Mouse (Mus musculus): ENCODE results near the gene Ctla4. TPM values are rescaled to one million over a fixed set of nuclear protein-coding genes. Genes with fewer than 3 reads are reported as not detected.

Ctla4 gene
- polyA plus RNA-seq, 1 experiment = not detected

- TF ChIP-seq TAL1 (IDR thresholded peaks at IDR 0.05; ENCODE audit: low read length) (no peak), GATA1 (IDR thresholded peaks at IDR 0.05; ENCODE audit: low read length) (no peak)
- Histone ChIP-seq H3K9me3 (ENCODE audit: control insufficient read depth, low read length) (no peaks in the 10 kb centered on the region), H3K4me1 (ENCODE audit: control insufficient read depth) (no peaks in the 10 kb centered on the region), H3K27me3 (ENCODE audit: control insufficient read depth) (no peaks in the 10 kb centered on the region), H3K4me3 (replicated peaks) (no peak overlapping the region), H3K36me3 (ENCODE audit: control insufficient read depth) (no peaks in the 10 kb centered on the region)
Measured at GRCm38 (mm10) chr1:60852770-60853147, 34.0 kb upstream of the Ctla4 start.

- Histone ChIP-seq H3K9me3 (ENCODE audit: control insufficient read depth, low read length) (no peaks in the 10 kb centered on the region), H3K36me3 (ENCODE audit: control insufficient read depth) (no peaks in the 10 kb centered on the region), H3K4me3 (replicated peaks) (no peak overlapping the region), H3K27me3 (ENCODE audit: control insufficient read depth) (no peaks in the 10 kb centered on the region), H3K4me1 (ENCODE audit: control insufficient read depth) (no peaks in the 10 kb centered on the region)
- TF ChIP-seq TAL1 (IDR thresholded peaks at IDR 0.05; ENCODE audit: low read length) = no peak
Measured at GRCm38 (mm10) chr1:60853330-60853956, 33.4 kb upstream of the Ctla4 start.

DNA sequence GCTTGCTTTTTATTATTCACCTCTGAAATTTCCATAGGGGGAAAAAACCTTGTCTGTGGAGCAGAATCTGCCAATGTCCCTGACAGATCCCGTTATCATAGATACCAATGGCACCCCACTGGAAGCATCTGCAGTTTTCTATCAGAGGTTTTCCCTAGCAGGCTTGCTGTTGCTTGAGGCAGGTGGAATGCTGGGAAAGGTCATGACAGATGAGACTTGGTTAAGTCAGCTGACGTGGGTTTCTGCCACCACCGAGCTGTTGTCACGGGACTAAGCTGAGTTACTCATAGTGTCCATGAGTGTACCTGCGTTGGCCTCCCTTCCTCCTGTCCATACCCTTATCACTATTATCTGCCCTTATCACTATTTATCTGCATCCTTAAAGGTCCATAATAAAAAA, 32.8 kb upstream of the Ctla4 start:
- no peak for TF ChIP-seq GATA1 (IDR thresholded peaks at IDR 0.05; ENCODE audit: low read length)
- no peak for TF ChIP-seq TAL1 (IDR thresholded peaks at IDR 0.05; ENCODE audit: low read length)
- H3K4me1 ChIP-seq (ENCODE audit: control insufficient read depth) = no peaks in the 10 kb centered on the region
- no peaks in the 10 kb centered on the region for H3K9me3 ChIP-seq (ENCODE audit: control insufficient read depth, low read length)

GRCm38 (mm10) chr1:60857351-60858220, 29.2 kb upstream of the Ctla4 start:
- H3K36me3 ChIP-seq (ENCODE audit: control insufficient read depth) = no peaks in the 10 kb centered on the region
- TF ChIP-seq TAL1 (IDR thresholded peaks at IDR 0.05; ENCODE audit: low read length) (no peak), GATA1 (IDR thresholded peaks at IDR 0.05; ENCODE audit: low read length) (no peak)

More for the DNA sequence above, 32.8 kb upstream of the Ctla4 start:
- Histone ChIP-seq H3K4me3 (replicated peaks) (no peak overlapping the region), H3K36me3 (ENCODE audit: control insufficient read depth) (no peaks in the 10 kb centered on the region), H3K27me3 (ENCODE audit: control insufficient read depth) (no peaks in the 10 kb centered on the region)

GRCm38 (mm10) chr1:60859159-60859558, 27.6 kb upstream of the Ctla4 start:
- Histone ChIP-seq H3K9me3 (ENCODE audit: control insufficient read depth, low read length) (no peaks in the 10 kb centered on the region), H3K36me3 (ENCODE audit: control insufficient read depth) (no peaks in the 10 kb centered on the region), H3K27me3 (ENCODE audit: control insufficient read depth) (no peaks in the 10 kb centered on the region), H3K4me3 (replicated peaks) (no peak overlapping the region), H3K4me1 (ENCODE audit: control insufficient read depth) (no peaks in the 10 kb centered on the region)
- TF ChIP-seq TAL1 (IDR thresholded peaks at IDR 0.05; ENCODE audit: low read length) (no peak), GATA1 (IDR thresholded peaks at IDR 0.05; ENCODE audit: low read length) (no peak)

More at GRCm38 (mm10) chr1:60857351-60858220, 29.2 kb upstream of the Ctla4 start:
- no peak overlapping the region for H3K4me3 ChIP-seq (replicated peaks)
- H3K4me1 ChIP-seq (ENCODE audit: control insufficient read depth) = no peaks in the 10 kb centered on the region
- no peaks in the 10 kb centered on the region for H3K9me3 ChIP-seq (ENCODE audit: control insufficient read depth, low read length)
- H3K27me3 ChIP-seq (ENCODE audit: control insufficient read depth) = no peaks in the 10 kb centered on the region

DNA sequence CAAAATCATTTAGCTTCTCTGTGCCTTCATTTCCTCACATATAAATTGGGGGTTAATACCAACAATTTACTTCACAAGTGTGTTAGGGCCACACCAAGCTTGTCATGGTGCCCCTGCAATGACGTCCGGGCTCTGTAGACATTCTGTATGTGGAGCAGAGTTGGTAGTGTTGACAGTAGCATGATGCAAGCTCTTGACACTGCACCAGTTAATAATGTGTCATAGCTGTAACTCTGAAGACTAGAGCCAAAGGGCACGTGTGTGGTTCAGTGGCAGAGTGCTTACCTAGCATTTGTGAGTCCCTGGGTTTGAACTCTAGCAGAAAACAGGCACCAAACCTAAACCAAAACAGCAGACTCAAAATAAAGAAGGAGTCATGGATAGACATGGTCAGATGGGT, 27.0 kb upstream of the Ctla4 start:
- TF ChIP-seq TAL1 (IDR thresholded peaks at IDR 0.05; ENCODE audit: low read length) (no peak), GATA1 (IDR thresholded peaks at IDR 0.05; ENCODE audit: low read length) (no peak)
- H3K36me3 ChIP-seq (ENCODE audit: control insufficient read depth) = no peaks in the 10 kb centered on the region
- H3K27me3 ChIP-seq (ENCODE audit: control insufficient read depth) = no peaks in the 10 kb centered on the region
- H3K4me1 ChIP-seq (ENCODE audit: control insufficient read depth) = no peaks in the 10 kb centered on the region
- H3K9me3 ChIP-seq (ENCODE audit: control insufficient read depth, low read length) = no peaks in the 10 kb centered on the region
- H3K4me3 ChIP-seq (replicated peaks) = no peak overlapping the region

- Histone ChIP-seq H3K4me1 (ENCODE audit: control insufficient read depth) (no peaks in the 10 kb centered on the region), H3K36me3 (ENCODE audit: control insufficient read depth) (no peaks in the 10 kb centered on the region), H3K27me3 (ENCODE audit: control insufficient read depth) (no peaks in the 10 kb centered on the region), H3K9me3 (ENCODE audit: control insufficient read depth, low read length) (no peaks in the 10 kb centered on the region), H3K4me3 (replicated peaks) (no peak overlapping the region)
- no peak for TF ChIP-seq GATA1 (IDR thresholded peaks at IDR 0.05; ENCODE audit: low read length)
- no peak for TF ChIP-seq TAL1 (IDR thresholded peaks at IDR 0.05; ENCODE audit: low read length)
Measured at GRCm38 (mm10) chr1:60860357-60860946, 26.3 kb upstream of the Ctla4 start.

GRCm38 (mm10) chr1:60860955-60861354, 25.8 kb upstream of the Ctla4 start:
- Histone ChIP-seq H3K9me3 (ENCODE audit: control insufficient read depth, low read length) (no peaks in the 10 kb centered on the region), H3K4me1 (ENCODE audit: control insufficient read depth) (no peaks in the 10 kb centered on the region), H3K27me3 (ENCODE audit: control insufficient read depth) (no peaks in the 10 kb centered on the region), H3K36me3 (ENCODE audit: control insufficient read depth) (no peaks in the 10 kb centered on the region), H3K4me3 (replicated peaks) (no peak overlapping the region)
- TF ChIP-seq TAL1 (IDR thresholded peaks at IDR 0.05; ENCODE audit: low read length) = no peak
- TF ChIP-seq GATA1 (IDR thresholded peaks at IDR 0.05; ENCODE audit: low read length) = no peak

DNA sequence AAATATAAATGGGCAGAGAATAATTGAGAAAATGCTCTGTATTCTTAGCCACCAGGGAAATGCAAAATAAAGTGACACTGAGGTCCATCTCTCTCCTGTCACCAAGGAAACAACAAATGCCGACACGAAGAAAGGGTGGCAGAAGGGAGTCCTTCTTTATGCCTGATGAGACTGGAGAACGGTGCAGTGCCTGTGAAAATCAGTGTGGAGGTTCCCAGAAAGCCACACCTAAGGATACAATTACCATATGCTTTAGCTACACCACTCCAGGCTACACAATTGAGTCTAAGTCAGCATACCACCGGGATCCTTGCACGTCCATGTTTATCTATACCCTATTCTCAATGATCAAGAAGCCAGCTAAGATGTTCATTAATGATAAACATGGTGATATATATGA, 25.4 kb upstream of the Ctla4 start:
- no peak for TF ChIP-seq TAL1 (IDR thresholded peaks at IDR 0.05; ENCODE audit: low read length)
- TF ChIP-seq GATA1 (IDR thresholded peaks at IDR 0.05; ENCODE audit: low read length) = no peak
- Histone ChIP-seq H3K27me3 (ENCODE audit: control insufficient read depth) (no peaks in the 10 kb centered on the region), H3K4me3 (replicated peaks) (no peak overlapping the region), H3K36me3 (ENCODE audit: control insufficient read depth) (no peaks in the 10 kb centered on the region), H3K9me3 (ENCODE audit: control insufficient read depth, low read length) (no peaks in the 10 kb centered on the region), H3K4me1 (ENCODE audit: control insufficient read depth) (no peaks in the 10 kb centered on the region)

Data from erythroblast, embryonic 14.5 days (primary cell).